In the genomic region with DNA sequence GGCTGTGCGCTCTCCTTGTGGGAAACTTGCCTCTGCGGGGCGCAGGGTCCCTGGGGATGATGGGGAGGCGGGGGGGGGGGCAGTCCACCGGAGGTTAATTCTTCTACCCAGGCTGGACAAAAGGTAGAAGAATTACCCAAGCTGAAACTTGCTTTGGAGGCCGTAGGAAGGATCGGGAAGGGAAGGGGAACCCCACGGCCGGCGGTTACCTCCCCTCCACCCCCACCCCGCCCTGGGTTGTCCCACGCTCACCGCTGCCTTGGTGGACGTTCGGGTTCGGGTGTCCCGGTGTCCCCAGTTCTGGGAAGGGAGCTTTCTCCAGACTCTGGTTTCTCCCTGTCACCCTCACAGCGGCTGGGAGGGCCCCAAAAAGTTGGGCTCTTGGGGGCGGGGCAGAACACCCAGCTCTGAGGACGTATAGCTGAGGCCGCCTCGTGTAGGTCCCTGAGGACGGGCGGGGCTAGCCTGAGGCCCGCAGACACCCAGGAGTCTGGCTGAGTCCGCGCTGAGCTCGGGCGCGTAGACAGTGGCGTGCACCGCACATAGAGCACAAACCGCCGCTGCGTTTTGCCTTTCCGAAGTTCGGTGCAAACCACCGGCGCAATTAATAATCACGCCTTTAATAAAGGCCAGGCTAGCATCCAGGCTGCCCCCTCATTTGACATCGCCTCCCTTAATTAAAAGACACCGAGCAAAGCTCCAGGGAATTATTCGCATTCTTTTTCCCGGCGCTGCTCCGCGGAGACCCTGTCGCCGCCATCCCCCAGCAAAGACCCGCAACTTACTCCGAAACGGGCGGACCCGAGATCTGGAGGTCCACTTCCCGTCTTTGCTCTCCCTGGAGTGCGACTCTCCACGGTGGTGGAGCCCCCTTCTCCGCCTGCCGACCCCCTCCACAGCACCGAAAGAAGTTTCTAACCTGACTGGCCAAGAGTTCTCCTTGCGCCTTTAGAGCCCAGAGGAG, we compare ENCODE assay signal across 8 mouse cellular contexts. TPM values are rescaled to one million over a fixed set of nuclear protein-coding genes. Genes with fewer than 3 reads are reported as not detected.
DNase-seq lines count a peak whose midpoint lies in the region; ATAC-seq lines count a peak whose summit lies in the region.

No protein-coding gene starts in this region.

- H3K4me1 ChIP-seq in hindbrain, embryonic 11.5 days (replicated peaks; ENCODE audit: control insufficient read depth, insufficient read depth, low read length), result peaks cover 17% of the 10 kb centered on the region
- peaks cover 21% of the 10 kb centered on the region for H3K4me1 ChIP-seq in lung, embryonic 16.5 days (replicated peaks; ENCODE audit: control insufficient read depth, insufficient read depth, low read length)

- WGBS in hindbrain, embryonic 11.5 days, result under 1% methylated on average over 58 of the region's 61 CpGs
- WGBS in lung, embryonic 16.5 days, result under 1% methylated on average over 60 of the region's 61 CpGs

- H3K9ac ChIP-seq in hindbrain, embryonic 11.5 days (ENCODE audit: low read depth, low read length), result peak overlapping the region; percentile 71
- peak overlapping the region; percentile 62 for H3K9ac ChIP-seq in lung, embryonic 16.5 days (ENCODE audit: low read length)

- H3K27ac ChIP-seq in hindbrain, embryonic 11.5 days (ENCODE audit: low read depth, low read length), result no peak overlapping the region
- no peak overlapping the region for H3K27ac ChIP-seq in lung, embryonic 16.5 days (ENCODE audit: low read length)

- peak overlapping the region; percentile 100 for H3K4me2 ChIP-seq in hindbrain, embryonic 11.5 days (replicated peaks; ENCODE audit: low read depth, low read length)
- H3K4me2 ChIP-seq in lung, embryonic 16.5 days (ENCODE audit: low read depth, low read length), result peak overlapping the region; percentile 99

- H3K36me3 ChIP-seq in hindbrain, embryonic 11.5 days (ENCODE audit: control insufficient read depth, insufficient read depth, low read length), result no peaks in the 10 kb centered on the region
- no peaks in the 10 kb centered on the region for H3K36me3 ChIP-seq in lung, embryonic 16.5 days (ENCODE audit: control insufficient read depth, insufficient read depth, low read length)

- peak overlapping the region; percentile 69 for H3K4me3 ChIP-seq in hindbrain, embryonic 11.5 days (ENCODE audit: low read depth, low read length)
- H3K4me3 ChIP-seq in lung, embryonic 16.5 days (ENCODE audit: low read length), result peak overlapping the region; percentile 59

- H3K9me3 ChIP-seq in hindbrain, embryonic 11.5 days (ENCODE audit: control insufficient read depth, low read length), result no peaks in the 10 kb centered on the region
- H3K9me3 ChIP-seq in lung, embryonic 16.5 days (ENCODE audit: control insufficient read depth, low read length), result no peaks in the 10 kb centered on the region

- peak; percentile 51 to 60 for DNase-seq in cerebellum, postnatal 25 days
- no peak for DNase-seq in cerebellum, adult 11-12 months
- DNase-seq in B cell, adult 2 months, result peak; percentile 31 to 33
- DNase-seq in embryo, embryonic 10.5 days (ENCODE audit: low spot score), result peak; percentile 50
- DNase-seq in hindbrain, embryonic 11.5 days (ENCODE audit: low spot score), result peak; percentile 66
- DNase-seq in retina, postnatal 1 day, result peak; percentile 57
- DNase-seq in ovary, postnatal 36 days (ENCODE audit: low spot score), result no peak

- peaks cover 31% of the 10 kb centered on the region for H3K27me3 ChIP-seq in hindbrain, embryonic 11.5 days (ENCODE audit: control insufficient read depth, insufficient read depth, low read length)
- peaks cover 76% of the 10 kb centered on the region for H3K27me3 ChIP-seq in lung, embryonic 16.5 days (ENCODE audit: control insufficient read depth, insufficient read depth, low read depth, low read length)

- ATAC-seq in hindbrain, embryonic 11.5 days (ENCODE audit: low FRiP score), result no peak
- ATAC-seq in lung, embryonic 16.5 days (ENCODE audit: low read depth), result peak; percentile 37; the same call in 1 of the 2 replicates

RNA-seq across cellular contexts. Expression of a gene that starts 1.4 kb away (rescaled TPM):
- 2.7 and 2.8 TPM in 2 replicates for polyA plus RNA-seq in hindbrain, embryonic 11.5 days (2014; fragmentation: Nextera tagmentation; extraction: Ambion mirVana)
- polyA plus RNA-seq in lung, embryonic 16.5 days (2015; fragmentation: Nextera tagmentation; extraction: Ambion mirVana), result 0.46 and 0.72 TPM in 2 replicates

Comparison
In these comparisons a context has a peak if more than half of its experiments do, and no peak if none do; other contexts are left out.
1. DNase-seq: peak in cerebellum, postnatal 25 days (2 of 2), B cell, adult 2 months (2 of 2), embryo, embryonic 10.5 days (single experiment), hindbrain, embryonic 11.5 days (single experiment) and retina, postnatal 1 day (single experiment); none in cerebellum, adult 11-12 months (single experiment) and ovary, postnatal 36 days (single experiment).